Mouse (Mus musculus) CD4-positive, CD25-positive, alpha-beta regulatory T cell, adult 4 months (primary cell): ENCODE measurements around the gene Gemin5. TPM values are rescaled to one million over a fixed set of nuclear protein-coding genes. Genes with fewer than 3 reads are reported as not detected.

Experiments
- ATAC-seq: one replicate; pipeline ENCODE4 v1.8.0; 2017
- polyA plus RNA-seq, 2 experiments: library from polyadenylated mRNA; unstranded; fragments of 100-300 nt; shearing (Covaris generic); gene quantifications; one replicate each; pipeline ENCODE4 v1.2.1; 2017

The Gemin5 gene
- polyA plus RNA-seq, 2 experiments from 2014 or later, result 6.5 to 7.8 TPM

DNA sequence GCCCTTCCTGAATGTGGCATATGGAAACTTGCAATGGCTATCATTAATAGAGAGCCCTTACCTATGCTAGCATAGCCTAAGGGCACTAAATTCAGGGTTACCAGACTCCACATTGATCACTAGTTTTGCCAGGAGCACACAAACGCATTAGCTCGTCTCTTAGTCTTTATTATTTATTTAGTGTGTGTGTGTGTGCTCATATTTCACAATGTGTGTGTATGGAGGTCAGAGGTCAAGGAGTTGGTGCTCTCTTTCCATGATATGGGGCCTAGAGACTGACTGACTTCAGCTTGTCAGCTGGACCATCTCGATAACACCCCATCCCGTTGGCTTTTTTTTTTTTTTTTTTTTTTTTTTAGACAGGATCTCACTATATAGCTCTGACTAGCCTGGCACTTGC, 1.3 kb upstream of the Gemin5 start:
- ATAC-seq, result no peak

DNA sequence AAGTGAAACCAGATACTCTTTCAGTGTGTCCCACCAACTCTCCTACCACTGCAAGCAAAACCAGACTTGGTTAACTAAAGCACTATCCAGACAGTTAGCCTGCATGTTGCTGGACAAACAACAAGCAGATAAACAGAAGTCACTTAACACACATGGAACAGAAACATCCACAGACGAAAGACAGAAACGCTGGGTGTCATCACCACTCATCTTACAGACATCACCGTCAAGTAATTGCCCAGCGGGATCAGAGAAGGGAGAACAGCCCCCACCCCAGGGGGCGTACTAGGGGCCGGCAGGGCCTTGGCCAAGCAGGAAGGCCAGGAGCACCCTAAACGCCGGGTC, 545 bp downstream of the Gemin5 start:
- ATAC-seq, result no peak

DNA sequence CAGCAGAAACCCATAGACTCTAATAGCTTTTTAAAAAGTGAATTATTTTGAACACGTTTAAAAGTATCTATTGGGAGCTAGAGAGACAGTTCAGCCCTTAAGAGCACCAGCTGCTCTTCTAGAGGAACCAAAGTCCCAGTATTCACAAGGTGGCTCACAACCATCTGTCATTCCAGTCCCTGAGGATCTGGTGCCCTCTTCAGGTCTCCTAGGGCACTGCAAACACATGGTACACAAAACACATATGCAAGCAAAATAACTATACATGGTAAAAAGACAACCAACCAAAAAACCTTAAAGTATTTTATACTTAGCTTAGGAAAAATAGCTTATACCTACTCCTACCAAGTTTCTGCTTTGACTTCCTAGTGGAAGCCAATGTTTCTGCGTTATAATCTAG, 3.3 kb downstream of the Gemin5 start:
- no peak for ATAC-seq

DNA sequence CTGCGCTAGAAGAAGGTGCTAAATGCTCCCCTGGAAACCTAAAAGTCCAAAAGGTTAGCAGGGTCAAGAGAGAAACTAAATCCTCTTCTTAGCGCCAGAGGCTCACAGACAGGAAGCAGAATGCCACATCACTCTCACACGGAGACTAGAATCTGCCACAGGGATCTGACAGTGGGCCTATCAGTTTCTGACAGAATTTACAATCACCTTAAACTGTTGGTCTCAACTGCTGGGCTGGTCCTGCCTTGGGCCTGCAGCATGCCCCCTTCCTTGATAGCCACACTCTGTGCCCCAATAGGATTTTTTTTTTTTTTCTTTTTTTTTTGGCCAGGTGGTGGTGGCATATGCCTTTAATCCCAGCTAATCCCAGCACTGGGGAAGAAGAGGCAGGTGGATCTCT, 11.5 kb downstream of the Gemin5 start:
- no peak for ATAC-seq

DNA sequence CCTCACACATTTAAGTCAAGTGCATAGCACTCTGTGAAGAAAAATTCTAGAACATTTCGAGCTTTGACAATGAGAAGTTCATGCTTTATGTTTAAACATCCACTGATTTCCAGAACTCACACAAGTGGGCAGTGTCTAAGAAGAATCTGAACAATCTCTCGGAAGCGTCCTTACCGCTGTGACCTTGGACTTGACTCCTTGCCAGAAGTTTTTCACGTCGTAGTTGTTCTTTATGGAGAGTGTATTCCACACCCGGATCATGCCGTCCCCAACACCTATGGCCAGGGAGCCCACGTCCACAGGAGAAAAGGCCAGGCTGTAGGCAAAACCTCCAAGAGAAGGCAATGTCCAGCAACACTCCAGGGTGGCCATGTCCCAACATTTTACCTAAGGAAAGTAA, 12.9 kb downstream of the Gemin5 start:
- no peak for ATAC-seq

DNA sequence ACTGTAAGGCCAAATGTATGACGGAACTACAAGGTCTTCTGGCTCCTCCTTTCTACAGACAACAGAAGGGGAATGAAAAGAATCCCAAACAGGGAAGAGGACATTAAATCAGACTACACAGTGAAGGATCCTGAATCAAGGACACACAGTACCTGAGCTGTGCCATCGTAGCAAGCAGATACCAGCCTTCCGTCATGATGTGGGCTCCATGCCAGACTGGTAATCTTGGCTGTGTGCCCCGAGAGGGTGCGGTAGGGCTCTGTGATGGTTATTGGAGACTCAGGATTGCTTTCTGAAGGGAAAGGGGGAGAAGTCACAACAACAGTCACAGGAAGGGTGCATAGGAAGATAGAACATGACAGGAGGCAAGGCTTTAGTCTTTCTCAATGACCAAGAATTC, 22.1 kb downstream of the Gemin5 start:
- ATAC-seq, result no peak

DNA sequence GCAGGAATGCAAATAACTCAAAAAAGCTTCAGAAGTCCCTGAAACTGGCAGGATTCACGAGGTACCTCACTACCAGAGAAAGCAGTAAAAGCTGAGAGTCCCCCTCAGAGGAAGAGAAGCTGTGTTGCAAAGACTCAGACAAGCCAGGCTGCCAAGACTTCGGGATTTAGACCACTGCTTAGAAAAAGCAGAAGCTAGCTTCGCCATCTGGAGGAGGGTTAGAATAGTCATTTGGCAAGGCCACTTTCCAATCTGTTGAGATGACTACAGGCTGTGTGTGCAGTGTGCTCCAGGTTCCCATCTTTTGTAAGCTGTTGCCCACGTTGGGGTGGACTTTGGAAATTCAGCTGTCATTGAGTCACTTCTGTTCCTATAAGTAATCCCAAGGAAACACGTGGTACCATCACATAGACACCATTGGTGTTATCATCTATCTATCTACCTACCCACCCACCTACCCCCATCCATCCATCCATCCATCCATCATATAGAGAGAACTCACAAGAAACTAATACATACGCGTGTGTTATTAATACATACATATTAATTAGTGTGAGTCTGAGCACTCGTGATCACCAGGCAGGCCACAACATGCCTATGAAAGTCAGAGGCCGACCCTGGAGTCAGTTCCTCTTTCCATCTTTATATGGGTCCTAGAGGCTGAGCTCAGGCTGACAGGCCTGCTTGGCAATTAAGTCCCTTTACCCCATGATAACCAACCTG, 24.5 kb downstream of the Gemin5 start:
- ATAC-seq, result no peak

DNA sequence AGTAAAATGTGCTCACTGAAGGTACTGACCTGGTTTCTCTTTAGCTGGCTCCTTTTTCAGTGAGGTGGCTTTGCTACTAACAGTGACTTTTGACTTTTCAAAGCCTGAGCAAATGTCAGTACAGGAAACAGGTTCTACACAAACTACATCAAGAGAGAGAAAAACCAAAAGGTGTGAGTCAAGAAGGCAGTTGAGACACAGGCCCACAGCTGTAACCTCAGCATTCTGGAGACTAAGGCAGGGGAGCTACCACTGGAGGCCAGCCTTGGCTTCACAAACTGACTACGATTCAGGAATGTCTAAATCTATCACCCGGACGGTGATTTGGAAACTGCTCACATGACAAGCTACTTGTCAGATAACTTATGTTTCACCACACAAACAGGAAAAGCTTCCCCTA, 28.9 kb downstream of the Gemin5 start:
- ATAC-seq, result peak; percentile 63

DNA sequence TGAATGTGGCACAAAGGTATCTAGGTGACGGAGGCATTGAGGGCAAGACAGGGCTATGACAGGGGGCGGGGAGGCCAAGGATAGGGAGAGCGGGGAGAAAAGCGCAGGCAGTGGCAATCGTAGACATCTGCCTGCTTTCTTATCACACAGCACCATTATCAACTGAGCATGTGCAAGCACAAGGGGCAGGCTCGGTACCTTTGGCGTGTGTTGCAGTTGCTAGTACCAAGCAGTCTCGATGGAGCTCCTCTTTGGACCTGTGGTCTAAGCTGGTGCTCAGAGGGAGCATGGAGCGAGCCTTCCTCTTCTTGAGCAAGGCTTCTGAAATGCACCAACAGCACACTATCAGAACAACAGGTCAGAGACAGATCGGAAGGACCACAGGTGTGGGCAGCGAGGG, 29.5 kb downstream of the Gemin5 start:
- no peak for ATAC-seq

DNA sequence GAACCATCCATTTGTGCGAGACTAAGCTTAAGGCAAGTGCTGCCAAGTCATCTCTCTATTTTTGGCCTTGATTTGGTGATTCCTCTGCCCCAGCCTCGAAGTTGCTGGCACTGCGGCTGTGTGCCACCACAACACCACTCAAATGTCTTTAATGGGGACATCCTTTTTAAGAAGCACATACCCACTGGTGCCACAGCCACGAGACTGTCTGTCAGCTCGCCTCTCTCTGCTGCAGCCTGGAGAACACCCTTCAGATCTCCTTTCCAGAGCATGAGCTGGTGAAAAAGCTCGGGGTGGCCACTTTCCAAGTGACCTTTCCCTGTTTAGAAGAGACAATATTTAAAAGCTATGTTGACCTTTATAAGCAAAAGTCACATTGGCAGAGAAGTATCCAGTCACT, 31.7 kb downstream of the Gemin5 start:
- no peak for ATAC-seq

DNA sequence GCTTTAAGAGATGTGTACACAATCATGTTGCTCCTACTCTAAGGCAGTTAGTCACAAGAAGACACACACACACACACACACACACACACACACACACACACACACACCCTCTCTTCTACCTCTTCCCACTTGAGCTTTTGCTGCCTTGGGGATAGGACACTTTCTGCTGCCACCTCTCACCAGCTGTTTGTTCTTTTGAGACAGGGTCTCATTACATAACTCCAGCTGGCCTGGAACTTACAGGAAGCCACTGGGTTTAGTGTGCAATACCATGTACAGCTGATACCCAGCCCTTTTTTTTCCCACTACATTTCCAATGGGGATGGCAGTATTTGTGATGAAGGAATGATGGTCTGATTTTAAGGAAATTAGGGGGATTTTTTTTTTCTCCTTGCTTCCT, 33.0 kb downstream of the Gemin5 start:
- ATAC-seq, result no peak

DNA sequence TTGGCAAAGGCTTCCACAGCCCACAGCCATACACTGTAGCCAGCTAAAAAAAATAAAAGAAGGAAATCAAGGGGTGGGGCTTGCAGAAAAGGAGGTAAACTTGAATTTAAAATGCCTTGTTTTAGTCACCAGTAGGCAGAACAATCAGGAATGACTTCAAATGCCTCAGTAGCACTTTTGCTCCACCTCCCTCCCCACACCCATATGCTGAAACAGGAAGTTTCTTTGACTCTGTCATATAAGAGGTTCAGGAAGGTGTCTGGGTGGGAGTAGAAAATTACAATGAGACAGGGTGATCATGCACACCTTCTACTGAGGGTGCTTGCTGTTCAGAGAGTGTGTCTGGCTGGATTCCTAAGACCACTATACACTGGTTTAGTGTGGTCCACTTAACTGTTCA, 33.5 kb downstream of the Gemin5 start:
- peak; percentile 49 for ATAC-seq

DNA sequence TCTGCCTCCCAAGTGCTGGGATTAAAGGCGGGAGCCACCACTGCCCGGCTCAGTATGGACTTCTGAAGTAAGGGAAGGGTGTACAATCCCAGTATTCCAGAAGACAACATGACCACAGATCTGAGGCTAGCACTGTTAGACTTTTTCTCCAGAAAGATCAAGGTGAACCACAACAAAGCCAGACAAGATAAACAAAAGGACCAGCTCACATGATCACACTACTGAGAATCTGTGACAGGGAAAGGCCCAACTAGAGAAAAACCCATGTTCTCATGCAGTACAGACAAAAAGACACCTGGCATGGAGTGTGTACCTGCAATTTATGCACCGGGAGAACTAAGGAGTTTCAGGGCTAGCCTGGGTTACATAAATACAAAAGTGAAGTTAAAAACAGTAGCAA, 36.3 kb downstream of the Gemin5 start:
- ATAC-seq, result no peak

DNA sequence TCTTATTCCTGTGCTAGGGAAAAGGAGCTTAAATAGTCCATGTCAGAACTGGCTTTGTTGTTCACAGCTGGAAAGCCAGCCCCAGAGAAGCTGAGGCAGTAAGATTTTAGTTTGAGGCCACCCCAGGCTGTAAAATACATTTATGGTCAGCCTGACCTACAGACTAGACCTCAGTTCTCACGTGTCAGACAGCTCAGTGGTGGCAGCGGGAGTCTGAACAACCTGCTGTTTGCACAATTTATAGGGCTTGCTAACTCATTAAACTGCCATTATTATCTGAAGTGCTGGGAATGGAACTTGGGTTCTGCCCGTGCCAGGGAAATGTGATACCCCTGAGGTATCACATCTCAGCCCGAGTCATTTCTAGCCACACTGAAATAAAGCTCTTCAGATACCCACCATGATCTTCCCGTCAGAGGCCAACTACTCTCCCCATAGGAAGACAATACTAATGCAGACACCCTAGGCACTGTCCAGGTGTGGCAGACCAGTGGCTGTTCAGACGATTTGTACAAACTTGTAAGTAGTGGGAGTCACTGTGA, 39.0 kb downstream of the Gemin5 start:
- no peak for ATAC-seq

DNA sequence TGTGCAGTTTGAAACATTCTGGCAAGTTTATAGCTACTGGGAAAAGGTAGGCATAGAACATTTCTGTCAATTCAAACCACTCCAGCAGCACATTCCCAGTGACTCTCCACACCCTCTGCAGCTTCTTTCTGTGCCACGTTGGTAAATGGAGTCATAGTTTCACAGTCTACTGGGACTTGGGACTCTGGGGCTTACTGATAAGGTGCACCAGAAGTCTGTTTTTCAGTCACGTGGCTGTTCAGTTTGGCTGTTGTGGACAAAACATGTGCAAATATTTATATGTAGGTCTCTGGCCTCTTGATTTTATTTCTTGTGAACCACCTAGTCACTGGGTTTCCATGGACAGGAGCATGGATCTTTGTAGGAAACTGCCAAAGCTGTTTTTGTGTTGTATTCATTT, 40.8 kb downstream of the Gemin5 start:
- ATAC-seq, result no peak

DNA sequence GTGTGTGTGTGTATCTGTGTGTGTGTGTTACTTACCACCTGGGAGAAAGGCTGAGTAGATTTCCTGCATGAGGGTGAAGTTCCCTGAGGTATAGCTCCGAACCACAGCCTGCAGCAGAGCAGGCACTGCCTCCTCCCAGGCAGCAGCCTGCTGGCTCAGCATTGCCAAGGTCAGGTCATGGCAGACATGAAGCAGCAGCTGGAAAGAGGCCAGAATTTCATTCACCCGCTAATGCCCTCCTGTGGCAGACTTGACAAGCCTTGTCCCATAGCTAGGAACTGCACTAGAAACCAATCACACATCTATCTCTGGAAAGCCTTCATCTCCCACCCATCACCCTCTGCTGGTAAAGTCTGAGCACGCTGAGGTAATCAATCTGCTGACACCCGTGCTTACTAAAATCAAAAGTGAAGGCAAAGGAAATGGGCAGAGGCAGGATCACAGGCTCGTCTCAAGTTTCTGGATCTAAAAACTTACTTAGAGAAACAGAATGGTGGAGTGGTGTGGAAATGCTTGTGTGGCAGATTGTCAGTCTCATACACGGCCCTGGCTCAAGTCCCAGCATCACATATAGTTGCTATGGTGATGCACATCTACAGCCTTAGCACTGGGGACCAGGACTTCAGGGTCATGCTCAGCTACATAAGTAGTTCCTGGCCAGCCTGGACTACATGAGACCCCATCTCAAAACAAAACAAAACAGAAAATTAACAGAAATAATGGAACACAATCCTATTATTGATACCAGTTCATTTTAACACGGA, 41.8 kb downstream of the Gemin5 start:
- no peak for ATAC-seq

DNA sequence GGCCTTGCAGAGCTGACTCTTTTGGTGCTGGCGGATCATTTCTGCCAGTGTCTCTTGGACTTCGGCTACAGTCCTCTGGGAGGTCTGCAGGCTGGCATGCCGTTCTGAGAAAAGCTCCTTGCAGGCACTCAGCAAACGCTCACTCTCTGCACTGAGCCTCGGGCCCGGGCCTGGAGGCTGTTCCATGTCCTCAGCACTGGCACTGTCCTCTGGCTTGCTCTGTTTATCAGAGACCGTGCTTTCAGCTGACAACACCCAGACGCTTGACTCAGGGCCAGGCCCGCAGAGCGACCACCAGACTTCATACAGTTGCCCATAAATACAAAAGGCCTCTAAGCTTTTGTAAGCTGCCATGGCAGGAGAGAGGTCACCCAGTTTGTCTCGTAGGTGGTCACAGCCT, 43.3 kb downstream of the Gemin5 start:
- no peak for ATAC-seq

DNA sequence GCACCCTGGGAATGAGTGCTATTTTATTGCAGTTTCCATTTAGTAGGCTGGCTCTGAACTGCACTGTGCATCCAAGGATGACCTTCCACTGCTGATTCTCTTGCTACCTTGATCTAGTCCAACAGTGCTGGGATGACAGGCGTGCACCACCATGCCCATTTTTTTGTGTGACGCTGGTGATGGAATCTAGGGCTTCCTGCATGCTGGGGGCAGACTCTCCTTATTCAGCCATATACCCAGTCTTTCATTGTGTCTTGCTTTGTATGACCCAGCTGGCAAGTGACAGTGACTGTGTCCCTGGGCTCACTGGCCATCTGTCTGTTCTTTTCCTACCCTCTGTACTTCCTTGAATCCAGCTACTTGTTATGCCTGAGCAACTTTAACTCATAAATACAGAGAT, 44.6 kb downstream of the Gemin5 start:
- ATAC-seq, result no peak

DNA sequence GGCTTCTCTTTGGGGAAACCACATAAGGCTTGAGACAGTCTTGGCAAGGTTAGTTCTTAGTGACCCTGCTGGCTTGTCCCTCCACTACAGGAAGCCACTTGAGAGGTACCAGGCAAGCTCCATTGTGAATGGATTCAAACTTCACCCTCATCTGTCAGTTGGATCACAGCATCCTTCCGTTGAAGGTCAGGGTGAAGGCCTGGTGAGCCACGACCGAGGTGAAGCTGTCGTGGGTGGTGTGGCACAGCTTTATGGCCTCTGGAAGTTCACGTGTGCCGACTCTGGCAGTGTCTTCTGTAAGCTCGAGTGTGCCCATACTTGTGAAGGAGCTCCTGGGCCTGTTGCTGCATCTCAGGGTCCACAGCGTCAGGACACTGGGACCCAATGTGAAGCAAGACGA, 47.0 kb downstream of the Gemin5 start:
- no peak for ATAC-seq

DNA sequence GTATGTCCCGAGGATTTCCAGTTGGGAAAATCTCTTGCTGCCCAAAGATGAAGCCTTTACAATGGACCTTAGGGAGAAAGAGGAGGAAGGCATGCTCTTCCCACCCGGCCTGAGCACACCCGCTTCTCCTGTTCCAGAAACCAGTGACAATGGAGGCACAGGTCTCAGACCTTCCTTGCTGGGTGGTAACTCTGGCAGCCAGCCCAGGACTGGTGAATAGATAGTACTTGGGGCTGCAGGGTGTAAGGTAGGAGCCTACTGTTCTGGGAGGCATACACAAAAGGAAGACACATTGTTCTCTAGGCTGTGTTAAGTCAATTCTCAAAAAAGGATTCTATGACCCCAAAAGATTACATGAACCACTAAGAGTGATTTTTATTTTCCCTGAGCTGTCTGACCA, 47.7 kb downstream of the Gemin5 start:
- no peak for ATAC-seq

DNA sequence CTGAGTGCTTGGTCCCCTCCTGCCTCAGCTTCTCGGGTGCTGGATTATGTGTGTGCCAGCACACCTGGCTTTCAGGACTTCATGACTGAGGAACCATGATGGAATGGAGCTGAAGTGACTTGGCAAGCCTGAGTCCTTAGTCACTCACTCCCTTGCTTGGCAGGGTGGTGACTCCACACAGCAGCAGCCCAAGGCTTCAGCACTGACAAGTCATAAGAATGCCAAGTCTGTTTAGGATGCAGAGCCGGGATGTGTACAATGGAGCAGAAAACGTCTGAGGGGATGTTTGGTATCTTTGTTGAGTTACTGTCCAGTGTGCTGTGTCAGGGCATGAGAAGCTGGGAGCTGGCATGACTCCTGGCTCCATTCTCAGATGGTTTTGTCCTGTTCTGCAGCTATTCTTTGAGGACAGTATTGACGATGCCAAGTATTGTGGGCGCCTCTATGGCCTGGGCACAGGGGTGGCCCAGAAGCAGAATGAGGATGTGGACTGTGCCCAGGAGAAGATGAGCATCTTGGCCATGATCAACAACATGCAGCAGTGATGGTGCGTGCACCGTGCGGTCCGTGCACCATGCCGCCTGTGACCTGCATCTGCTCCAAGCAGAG, 51.2 kb downstream of the Gemin5 start:
- ATAC-seq, result no peak

DNA sequence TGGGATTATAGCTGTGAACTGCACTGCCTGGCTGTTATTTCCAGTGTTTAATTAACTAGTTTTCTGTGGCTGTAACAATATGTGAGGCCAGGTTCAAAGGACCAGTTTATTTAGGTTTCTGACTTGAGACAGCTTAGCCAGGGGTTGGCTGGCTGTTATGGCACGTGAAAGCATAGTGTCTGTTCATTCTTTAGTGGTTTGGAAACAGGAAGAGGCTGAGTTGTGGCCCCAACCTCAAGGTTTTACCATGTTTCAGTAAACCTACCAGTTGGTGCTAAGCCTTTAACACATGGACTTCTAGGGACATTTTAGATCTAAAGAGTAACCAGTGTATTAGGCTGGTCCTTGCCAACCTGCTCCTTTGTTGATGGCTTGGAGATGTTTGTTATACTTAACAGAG, 51.8 kb downstream of the Gemin5 start:
- no peak for ATAC-seq

DNA sequence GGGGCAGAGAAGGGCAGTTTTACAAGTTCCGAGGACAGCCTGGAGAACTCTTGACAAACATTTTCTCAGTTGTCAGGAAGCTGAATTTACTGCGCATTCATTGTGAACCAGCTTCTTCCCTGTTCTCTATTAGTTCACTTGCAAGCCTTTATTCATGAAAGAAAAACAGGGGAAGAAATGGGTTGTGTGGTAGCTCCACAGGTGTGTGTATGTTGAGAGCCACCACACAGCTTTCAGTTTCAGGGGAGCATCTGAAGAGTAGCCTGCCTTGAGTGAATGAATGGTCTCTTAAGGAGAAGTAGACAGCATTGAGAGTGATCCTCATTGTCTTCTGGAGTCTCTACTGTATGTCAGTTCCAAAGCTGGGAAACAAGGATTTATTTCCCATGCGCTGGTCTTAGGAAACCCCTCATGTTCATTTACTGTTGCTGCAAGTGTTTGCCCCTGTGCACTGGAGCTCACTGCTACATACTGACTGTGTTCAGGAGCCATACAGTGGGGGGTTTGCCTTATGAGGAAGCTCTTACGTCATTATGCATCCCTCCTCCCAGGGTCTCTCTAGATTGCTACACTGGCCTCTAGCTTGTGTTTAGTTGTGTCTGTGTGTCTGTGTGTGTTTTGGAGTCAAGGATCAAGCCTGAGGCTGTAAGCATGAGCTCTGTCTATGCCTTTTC, 60.5 kb downstream of the Gemin5 start:
- no peak for ATAC-seq
